Mouse (Mus musculus) activated CD4-positive, CD25-positive, alpha-beta regulatory T cell, adult 9 weeks (primary cell): ENCODE data around the gene Polg2. TPM values are rescaled to one million over a fixed set of nuclear protein-coding genes. Genes with fewer than 3 reads are reported as not detected.

Experiments
- polyA plus RNA-seq: library from polyadenylated mRNA; unstranded; fragments of 100-300 nt; shearing (Covaris generic); gene quantifications from one replicate; pipeline ENCODE4 v1.2.1, GENCODE M21; 2017

Polg2 gene
- 11.6 TPM for polyA plus RNA-seq

DNA sequence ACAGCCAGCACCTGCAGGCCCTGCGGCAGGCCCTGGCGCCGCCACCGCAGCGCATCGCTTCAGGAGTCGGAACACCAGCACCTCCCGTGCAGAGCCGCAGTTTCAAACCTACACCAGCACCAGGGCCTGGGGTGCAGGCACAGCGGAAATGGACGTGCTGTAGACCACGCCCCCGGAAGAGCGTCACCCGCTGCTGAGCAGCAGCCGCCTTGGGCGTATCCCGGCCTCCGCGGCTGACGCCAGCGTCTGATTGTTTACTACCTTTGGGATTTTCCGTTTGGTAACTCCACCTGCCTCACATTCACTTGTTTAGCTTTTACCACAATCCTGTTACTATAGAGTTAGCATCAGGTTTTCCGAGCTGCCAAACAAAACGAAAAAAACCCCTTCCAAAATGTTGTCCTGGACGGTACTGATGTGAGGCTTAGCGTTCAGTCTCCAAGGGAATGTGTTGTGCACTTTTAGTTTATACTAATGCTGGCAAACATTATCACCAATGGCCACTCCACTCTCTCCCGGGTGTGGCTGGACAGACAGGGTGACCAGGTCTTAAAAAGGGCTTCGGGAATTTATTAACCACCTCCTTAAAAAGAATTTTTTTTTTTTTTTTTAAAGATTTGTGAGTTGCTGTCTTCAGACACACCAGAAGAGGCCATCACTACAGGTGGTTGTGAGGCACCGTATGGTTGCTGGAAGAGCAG, at the start of gene Polg2:
TSS of gene Polg2 (minus strand) at position 150 of the 701 bp plus-strand sequence.

DNA sequence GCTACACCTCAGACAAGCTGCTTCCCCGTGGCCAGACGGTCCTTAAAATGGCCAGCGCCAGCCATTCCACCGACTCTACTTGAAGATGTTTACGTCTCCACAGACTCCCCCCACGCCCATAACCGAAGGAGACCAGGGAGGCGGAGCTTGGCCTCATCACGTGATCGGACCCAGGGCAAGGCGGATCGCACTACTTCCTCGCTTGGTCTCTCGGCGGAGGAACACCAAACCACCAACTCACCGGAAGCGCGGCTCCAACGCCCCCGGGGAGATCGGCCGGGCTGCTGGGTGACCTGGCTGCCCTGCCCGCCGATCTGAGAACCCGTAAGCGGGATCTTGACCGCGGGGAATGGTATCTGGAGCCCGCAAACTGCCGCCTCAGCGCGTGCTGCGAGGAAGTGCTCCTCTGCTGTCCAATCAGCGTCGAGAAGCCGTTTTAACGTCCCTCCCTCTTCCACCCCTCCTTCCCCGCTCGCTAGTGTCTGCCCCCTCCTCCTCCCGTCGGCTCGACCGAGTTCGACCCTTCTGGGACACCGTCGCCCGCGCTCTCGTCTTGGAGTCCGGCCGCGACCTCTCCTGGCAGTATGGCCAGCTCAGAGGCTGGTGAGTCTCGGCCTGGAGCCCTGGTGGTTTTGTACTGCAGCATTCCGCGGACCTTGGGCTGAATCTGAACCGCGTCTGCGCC, 9.6 kb upstream of the Polg2 start, which contains the start of the genes Ddx5 and Cep95:
TSS of gene Ddx5 (minus strand) at position 411 of the 685 bp plus-strand sequence.
TSS of gene Cep95 (plus strand) at position 478 of the 685 bp plus-strand sequence.

DNA sequence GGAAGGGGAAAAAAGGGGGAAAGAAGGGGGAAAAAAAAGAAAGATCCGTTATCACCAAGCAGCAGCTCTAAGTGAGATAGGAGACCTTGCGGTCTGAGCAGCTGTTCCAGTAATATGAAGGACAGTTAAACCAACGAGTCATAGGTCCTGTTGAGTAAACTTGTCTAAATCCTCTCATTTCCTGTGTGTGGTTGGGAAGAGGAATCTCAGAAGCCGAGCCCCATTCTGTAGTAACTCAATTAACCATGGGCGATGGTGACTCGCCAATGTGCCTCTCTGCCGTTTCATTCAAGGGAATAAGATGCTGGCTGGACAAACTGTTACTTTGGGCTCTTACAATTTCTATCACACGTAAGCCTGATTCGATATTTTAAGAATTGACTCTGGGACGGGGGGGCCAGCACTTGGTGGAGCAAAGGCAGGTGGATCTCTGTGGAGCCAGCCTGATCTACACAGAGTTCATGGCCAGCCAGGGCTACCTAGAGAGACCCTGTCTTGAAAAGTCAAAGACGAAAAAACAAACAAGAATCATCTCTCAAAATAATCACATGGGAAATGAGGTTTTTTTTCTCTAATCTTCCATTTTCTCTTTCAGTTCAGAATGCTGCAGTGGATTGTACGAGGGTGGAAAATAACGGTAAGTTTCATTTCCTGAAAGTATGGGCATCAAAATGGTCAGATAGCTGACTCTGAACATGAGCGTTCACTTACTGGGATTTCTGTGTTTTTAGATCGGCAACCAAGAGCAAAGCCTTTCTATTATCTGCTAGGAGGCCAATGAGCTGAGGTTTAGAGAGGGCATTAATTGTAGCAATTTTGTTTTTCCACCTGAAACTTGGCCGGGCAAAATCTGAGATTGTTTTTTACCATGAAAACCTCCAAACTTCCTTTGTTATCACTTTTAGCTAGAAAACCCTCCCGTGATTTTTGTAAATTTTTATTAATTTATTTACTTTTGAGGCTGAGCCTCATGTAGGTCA, 28.0 kb downstream of the Polg2 start, which contains the start of gene Milr1:
TSS of gene Milr1 (plus strand) at position 188 of the 980 bp plus-strand sequence.

DNA sequence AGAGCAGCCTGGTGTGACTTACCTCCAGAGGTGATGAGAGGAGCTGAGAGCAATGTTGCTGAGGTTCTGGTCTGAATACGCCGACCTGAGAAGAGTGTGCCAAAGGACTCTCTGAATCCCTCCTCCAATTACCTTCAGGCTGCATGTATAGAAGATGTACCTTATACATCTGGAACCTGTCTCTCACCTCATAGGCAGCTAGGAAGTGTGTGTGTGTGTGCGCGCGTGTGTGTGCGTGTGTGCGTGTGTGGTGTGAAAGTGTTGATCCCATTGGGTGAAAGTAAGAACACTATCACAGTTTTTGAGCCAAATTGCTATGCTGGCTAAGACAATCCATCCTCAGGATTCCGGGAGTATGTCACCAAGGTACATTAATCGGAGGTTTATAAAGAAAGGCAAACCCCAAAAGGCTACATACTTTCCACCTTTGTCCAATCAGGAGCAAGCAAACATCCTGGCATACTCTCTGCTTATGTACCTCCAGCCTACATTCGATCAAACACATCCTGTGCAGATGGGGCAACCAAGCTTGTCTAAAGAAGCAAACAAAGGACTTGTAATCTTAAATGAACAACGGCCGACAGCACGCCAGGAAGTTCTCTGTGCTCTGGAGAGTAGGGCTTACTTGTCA, 29.1 kb downstream of the Polg2 start, which contains the start of gene Pecam1:
TSS of gene Pecam1 (minus strand) at position 508 of the 631 bp plus-strand sequence.

Other genes starting within 250 kb of the Polg2 start
- 29.2 TPM for gene Tex2, start 166.1 kb downstream of the Polg2 start, polyA plus RNA-seq
- 113 TPM for gene Pecam1, start 28.9 kb downstream of the Polg2 start, polyA plus RNA-seq
- 8.9 TPM for gene Milr1, start 28.3 kb downstream of the Polg2 start, polyA plus RNA-seq
- 874 TPM for gene Ddx5, start 9.6 kb upstream of the Polg2 start, polyA plus RNA-seq
- 51.5 TPM for gene Cep95, start 9.7 kb upstream of the Polg2 start, polyA plus RNA-seq
- 9.0 TPM for gene Smurf2, start 141.2 kb upstream of the Polg2 start, polyA plus RNA-seq
- gene Kpna2, start 220.0 kb upstream of the Polg2 start, polyA plus RNA-seq: 102 TPM
- gene 1810010H24Rik, start 246.1 kb upstream of the Polg2 start, polyA plus RNA-seq: 0.45 TPM